Mouse (Mus musculus) MEL (cell line): ENCODE measurements around the gene Cyb5rl. TPM values are rescaled to one million over a fixed set of nuclear protein-coding genes. Genes with fewer than 3 reads are reported as not detected.

Experiments used
- DNase-seq: peaks from one replicate; pipeline ENCODE4 v3.0.0; 2011; ENCODE audit warnings: low read depth, low spot score
- H3K27ac ChIP-seq: 2 replicates; pipeline ENCODE4 v1.5.1; 2012; ENCODE audit warnings: low read depth, mild to moderate bottlenecking, control low read depth, low read length, moderate library complexity; ENCODE audit not compliant: control insufficient read depth
- H3K27me3 ChIP-seq, 2 experiments: fragments of 150-350 bp in 1 of 2; sonication (generic) in 1 of 2; 2 replicates each; pipeline ENCODE4 v1.6.1; 2012; ENCODE audit warnings: low read length in 2 of 2, mild to moderate bottlenecking in 2 of 2, improper control_type of control experiment in 1 of 2, moderate library complexity in 1 of 2; ENCODE audit not compliant: insufficient read depth in 2 of 2, control insufficient read depth in 1 of 2
- H3K36me3 ChIP-seq, 2 experiments: 2 replicates each; pipeline ENCODE4 v1.6.1; 2012 to 2014; ENCODE audit warnings: low read length in 2 of 2, improper control_type of control experiment in 1 of 2, inconsistent platforms in 1 of 2, mild to moderate bottlenecking in 1 of 2; ENCODE audit not compliant: insufficient read depth in 2 of 2, control insufficient read depth in 1 of 2
- H3K4me1 ChIP-seq, 2 experiments: fragments of 150-350 bp in 1 of 2; sonication (generic) in 1 of 2; 2 replicates each; pipeline ENCODE4 v1.6.1; 2012; ENCODE audit warnings: low read length in 2 of 2, improper control_type of control experiment in 1 of 2, mild to moderate bottlenecking in 1 of 2; ENCODE audit not compliant: insufficient read depth in 2 of 2, control insufficient read depth in 1 of 2
- H3K4me3 ChIP-seq, 2 experiments: fragments of 150-350 bp in 1 of 2; sonication (generic) in 1 of 2; 2 replicates each; pipeline ENCODE4 v1.5.1; 2012; ENCODE audit warnings: low read depth in 2 of 2, low read length in 2 of 2, mild to moderate bottlenecking in 2 of 2, moderate library complexity in 2 of 2, control low read depth in 1 of 2, improper control_type of control experiment in 1 of 2; ENCODE audit not compliant: control insufficient read depth in 1 of 2, insufficient read depth in 1 of 2
- H3K79me2 ChIP-seq: 2 replicates; pipeline ENCODE4 v1.6.1; 2012; ENCODE audit warnings: mild to moderate bottlenecking, low read length, moderate library complexity; ENCODE audit not compliant: control insufficient read depth, poor library complexity, insufficient read depth
- H3K9ac ChIP-seq: 2 replicates; pipeline ENCODE4 v1.6.1; 2012; ENCODE audit warnings: low read depth, mild to moderate bottlenecking, control low read depth, low read length, moderate library complexity; ENCODE audit not compliant: control insufficient read depth, poor library complexity, severe bottlenecking
- H3K9me3 ChIP-seq: fragments of 150-350 bp; sonication (generic); replicated peaks from 2 replicates; pipeline ENCODE4 v1.6.1; 2012; ENCODE audit warnings: mild to moderate bottlenecking, low read length, improper control_type of control experiment, moderate library complexity; ENCODE audit not compliant: insufficient read depth
- CHD2 ChIP-seq: IDR thresholded peaks from 2 replicates; pipeline ENCODE4 v1.6.1; 2011; ENCODE audit warnings: low read length, improper control_type of control experiment
- CTCF ChIP-seq, 3 experiments: IDR thresholded peaks in 2 of 3; conservative IDR thresholded peaks in 1 of 3; 2 replicates each; pipeline ENCODE4 v1.5.1; 2011 to 2012; ENCODE audit warnings: low read length in 3 of 3, low read depth in 2 of 3, mild to moderate bottlenecking in 2 of 3, improper control_type of control experiment in 1 of 3, inconsistent platforms in 1 of 3, mixed read lengths in 1 of 3, moderate library complexity in 1 of 3; ENCODE audit not compliant: control insufficient read depth in 1 of 3, insufficient read depth in 1 of 3, poor library complexity in 1 of 3, severe bottlenecking in 1 of 3
- ELF1 ChIP-seq: IDR thresholded peaks from 2 replicates; pipeline ENCODE4 v1.6.1; 2014; ENCODE audit warnings: low read depth, mild to moderate bottlenecking, inconsistent platforms, low read length, improper control_type of control experiment, moderate library complexity
- EP300 ChIP-seq, 2 experiments: IDR thresholded peaks; 2 replicates each; pipeline ENCODE4 v1.6.1; 2011; ENCODE audit warnings: improper control_type of control experiment in 2 of 2, low read length in 2 of 2, low read depth in 1 of 2, mild to moderate bottlenecking in 1 of 2
- ETS1 ChIP-seq: IDR thresholded peaks from 2 replicates; pipeline ENCODE4 v1.6.1; 2012; ENCODE audit warnings: low read depth, mild to moderate bottlenecking, inconsistent platforms, low read length, improper control_type of control experiment, moderate library complexity
- GATA1 ChIP-seq: IDR thresholded peaks from 2 replicates; pipeline ENCODE4 v1.6.1; 2011; ENCODE audit warnings: low read depth, low read length, improper control_type of control experiment
- MAFK ChIP-seq: IDR thresholded peaks from 2 replicates; pipeline ENCODE4 v1.6.1; 2011; ENCODE audit warnings: low read depth, mild to moderate bottlenecking, low read length, improper control_type of control experiment, borderline replicate concordance
- MAZ ChIP-seq: IDR thresholded peaks from 2 replicates; pipeline ENCODE4 v1.6.1; 2012; ENCODE audit warnings: low read depth, mild to moderate bottlenecking, inconsistent platforms, low read length, improper control_type of control experiment
- MYB ChIP-seq: IDR thresholded peaks from 2 replicates; pipeline ENCODE4 v1.6.1; 2011; ENCODE audit warnings: mild to moderate bottlenecking, low read depth, low read length, improper control_type of control experiment
- RAD21 ChIP-seq: IDR thresholded peaks from 2 replicates; pipeline ENCODE4 v1.6.1; 2011; ENCODE audit warnings: mild to moderate bottlenecking, low read depth, low read length, improper control_type of control experiment
- SIN3A ChIP-seq: IDR thresholded peaks from 2 replicates; pipeline ENCODE4 v1.6.1; 2012; ENCODE audit warnings: low read length, improper control_type of control experiment, inconsistent platforms
- SMC3 ChIP-seq: IDR thresholded peaks from 2 replicates; pipeline ENCODE4 v1.6.1; 2011; ENCODE audit warnings: low read depth, low read length, improper control_type of control experiment
- TAL1 ChIP-seq: IDR thresholded peaks from 2 replicates; pipeline ENCODE4 v1.6.1; 2012; ENCODE audit warnings: mild to moderate bottlenecking, inconsistent platforms, low read length, moderate library complexity, mixed read lengths
- TBP ChIP-seq: IDR thresholded peaks from 2 replicates; pipeline ENCODE4 v1.8.0; 2011; ENCODE audit warnings: low read depth, low read length, improper control_type of control experiment
- UBTF ChIP-seq: IDR thresholded peaks from 2 replicates; pipeline ENCODE4 v1.6.1; 2012; ENCODE audit warnings: low read depth, mild to moderate bottlenecking, inconsistent platforms, low read length, improper control_type of control experiment, moderate library complexity, borderline replicate concordance; ENCODE audit not compliant: insufficient read depth
- ZMIZ1 ChIP-seq: IDR thresholded peaks from 2 replicates; pipeline ENCODE4 v1.6.1; 2012; ENCODE audit warnings: low read depth, mild to moderate bottlenecking, inconsistent platforms, low read length, improper control_type of control experiment, moderate library complexity
- ZNF384 ChIP-seq: IDR thresholded peaks from 2 replicates; pipeline ENCODE4 v1.6.1; 2012; ENCODE audit warnings: low read depth, mild to moderate bottlenecking, inconsistent platforms, low read length, improper control_type of control experiment
- polyA plus RNA-seq, 2 experiments: library from polyadenylated mRNA; stranded (reverse) in 1 of 2; unstranded in 1 of 2; fragments of >175 nt in 1 of 2; fragments of >200 nt in 1 of 2; gene quantifications; 2 replicates each; pipeline versions ENCODE4 v1.2.1 to v1.2.4; 2012; ENCODE audit warnings: low replicate concordance in 2 of 2, low read depth in 1 of 2; ENCODE audit not compliant: insufficient read length in 2 of 2, insufficient read depth in 1 of 2, missing spikeins in 1 of 2
- total RNA-seq: library from RNA; depleted of rRNA; stranded (reverse); fragments of 300-350 nt; gene quantifications from 2 replicates; pipeline ENCODE4 v1.2.3, GENCODE M21; 2012

Gene Cyb5rl
- total and polyA plus RNA-seq, 3 experiments = 8.5 to 9.3 TPM; not detected in 1

DNA sequence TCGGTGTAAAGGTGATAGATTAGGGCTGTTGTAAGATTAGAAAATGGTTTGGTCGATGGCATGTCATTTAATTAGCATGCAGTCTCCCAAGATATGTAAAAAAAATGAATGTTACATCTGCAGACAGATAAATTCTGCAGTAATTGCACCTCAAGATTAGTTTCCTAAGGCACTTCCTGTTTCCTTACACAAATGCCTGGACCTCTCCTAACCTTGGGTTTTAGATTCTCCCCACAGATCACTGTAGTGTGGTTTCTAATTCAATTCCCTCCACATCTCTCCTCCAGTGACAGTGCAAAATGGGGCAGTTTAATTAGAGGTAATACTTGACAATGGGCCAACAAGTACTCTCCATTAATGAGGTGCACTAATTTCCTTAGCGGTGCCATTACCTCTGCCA is 3.6 kb upstream of the Cyb5rl start (continued):
- TF ChIP-seq TAL1 (peak; percentile 36; the same call in 1 of the 2 replicates), GATA1 (peak; percentile 86), ZMIZ1 (no peak), TBP (0 out of 2 replicates have a peak, but pooled peaks have one; percentile 8), CHD2 (no peak), UBTF (no peak), MAFK (no peak)

- no peak for TF ChIP-seq RAD21
- no peak for TF ChIP-seq CTCF (IDR thresholded peaks at IDR 0.05 in 2 of 3, conservative IDR thresholded peaks at IDR 0.05 in 1 of 3; ENCODE audit: control insufficient read depth in 1 of 3, insufficient read depth in 1 of 3, low read depth in 2 of 3, low read length in 3 of 3, poor library complexity in 1 of 3, severe bottlenecking in 1 of 3)
- no peak for TF ChIP-seq CHD2
- TF ChIP-seq ETS1 = 0 out of 2 replicates have a peak, but pooled peaks have one; percentile 20
- TF ChIP-seq GATA1 = peak; percentile 69
- no peak for TF ChIP-seq SMC3
- TF ChIP-seq ELF1 = no peak
- no peak for TF ChIP-seq ZNF384
- TF ChIP-seq SIN3A = 0 out of 2 replicates have a peak, but pooled peaks have one; percentile 26
- no peak for TF ChIP-seq MAZ
- TF ChIP-seq EP300 (IDR thresholded peaks at IDR 0.05; ENCODE audit: low read depth in 1 of 2, low read length in 2 of 2) = peak; percentile 40 to 63; a peak in 3 of 4 replicates
- TF ChIP-seq MYB = no peak
- H3K4me1 ChIP-seq = peaks cover 26 to 47% of the 10 kb centered on the region in 2 experiments
Measured at GRCm38 (mm10) chr4:107064394-107065098, 2.2 kb upstream of the Cyb5rl start.

More at GRCm38 (mm10) chr4:107064394-107065098, 2.2 kb upstream of the Cyb5rl start:
- Histone ChIP-seq H3K4me3 (no peak overlapping the region), H3K27ac (peak overlapping the region; percentile 26), H3K79me2 (peaks cover 15% of the 10 kb centered on the region), H3K27me3 (no peaks in the 10 kb centered on the region), H3K36me3 (peaks cover 2 to 45% of the 10 kb centered on the region in 2 experiments; a peak in 3 of 4 replicates), H3K9me3 (no peaks in the 10 kb centered on the region), H3K9ac (no peak overlapping the region)
- no peak for DNase-seq
